Mouse (Mus musculus): ENCODE results near the gene Bicc1.

- TF ChIP-seq CTCF (conservative IDR thresholded peaks at IDR 0.05; ENCODE audit: low read length) (no peak), POU5F1 (IDR thresholded peaks at IDR 0.05; ENCODE audit: borderline replicate concordance, low read length) (no peak)
Observed at GRCm38 (mm10) chr10:71036484-71036883, 123.0 kb downstream of the Bicc1 start.

Measured in E14TG2a.4 (cell line).